20 mouse cellular contexts compared by ENCODE assay signal in the genomic region with DNA sequence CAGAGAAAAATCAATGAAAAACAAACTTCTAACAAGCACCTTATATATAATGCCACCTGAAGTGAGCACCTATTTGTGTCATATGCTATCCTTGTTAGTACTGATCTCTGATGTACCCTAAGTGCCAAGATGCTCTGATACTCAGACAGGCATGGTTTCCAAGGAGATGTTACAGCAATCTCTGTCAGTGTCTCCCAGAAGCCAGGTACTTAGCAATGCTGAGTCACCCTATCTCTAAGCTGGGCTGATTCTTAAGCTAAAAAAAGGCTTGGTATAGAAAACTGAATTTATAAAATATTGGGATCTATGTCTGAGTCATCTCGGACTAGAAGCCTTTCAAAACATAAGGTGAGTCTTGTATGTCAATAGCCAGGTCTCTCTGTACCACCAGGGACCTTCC.
DNase-seq lines count a peak whose midpoint lies in the region; ATAC-seq lines count a peak whose summit lies in the region.
"Had no signal": no experiment of that assay in that cellular context is flagged by ENCODE, and none has a peak within 500 bp of the region (broad histone marks: within the 10 kb centered on the region; RNA-seq: fewer than 3 reads in every experiment).

No protein-coding gene starts in this region.

- ATAC-seq in frontal cortex, adult (ENCODE audit: low TSS enrichment) = peak; percentile 79
- ATAC-seq: activated CD4-positive, CD25-positive, alpha-beta regulatory T cell, adult 4 months; forebrain, embryonic 15.5 days had no signal

- intact Hi-C loops in left cerebral cortex, postnatal 25 days (cut with DNase I) = no loop called here
- intact Hi-C loops in left cerebral cortex, postnatal 10 days (cut with DNase I) = no loop called here

- no peak for DNase-seq in frontal cortex, postnatal 14 days (ENCODE audit: low spot score in 2 of 2)
- DNase-seq in left cerebral cortex, postnatal 25 days (ENCODE audit: low spot score in 2 of 2) = peak; percentile 24 to 57
- DNase-seq in left cerebral cortex, postnatal 10 days (ENCODE audit: extremely low spot score in 1 of 2, low spot score in 2 of 2) = no peak
- DNase-seq in right cerebral cortex, postnatal 25 days = peak; percentile 3
- DNase-seq in right cerebral cortex, postnatal 10 days (ENCODE audit: low spot score in 2 of 2) = no peak
- DNase-seq in telencephalon, adult 2 months (ENCODE audit: low read depth, low spot score) = peak; percentile 63
- DNase-seq in kidney, adult 11 months = no peak
- DNase-seq: adrenal gland, adult 8-10 months; adrenal gland, postnatal 25 days; cerebellum, adult 11 months; cerebellum, adult 2 months; cerebellum, adult 9-11 months; cerebellum, postnatal 25 days; embryo, embryonic 11 days; gastrocnemius, adult 2 months; gastrocnemius, postnatal 14 days; heart, adult 11 months had no signal

Comparison
In these comparisons a context has a peak if more than half of its experiments do, and no peak if none do; other contexts are left out.
1. DNase-seq: peak in left cerebral cortex, postnatal 25 days (2 of 2), right cerebral cortex, postnatal 25 days (single experiment) and telencephalon, adult 2 months (single experiment); none in frontal cortex, postnatal 14 days (0 of 2), left cerebral cortex, postnatal 10 days (0 of 2), right cerebral cortex, postnatal 10 days (0 of 2) and kidney, adult 11 months (single experiment).